Mouse (Mus musculus) heart, postnatal 4 days (tissue): Measurements from ENCODE around the gene Defb25. TPM values are rescaled to one million over a fixed set of nuclear protein-coding genes. Genes with fewer than 3 reads are reported as not detected.

Experiments used
- total RNA-seq, 2 experiments: library from RNA; stranded (reverse); gene quantifications; 2 replicates each; pipeline ENCODE4 v1.2.3; 2021

Gene Defb25
- total RNA-seq, 2 experiments from 2014 or later = not detected

Other genes starting within 250 kb of the Defb25 start
- gene Nrsn2, start 246.4 kb downstream of the Defb25 start, total RNA-seq = not detected
- 10 to 100 TPM; 42.3 to 42.6 TPM for gene Sox12, start 225.0 kb downstream of the Defb25 start, total RNA-seq
- 10 to 100 TPM; 24.9 to 27.4 TPM for gene Zcchc3, start 208.0 kb downstream of the Defb25 start, total RNA-seq
- 1 to 10 TPM; 3.8 to 4.0 TPM for gene 6820408C15Rik, start 207.5 kb downstream of the Defb25 start, total RNA-seq
- not detected for gene Defb23, start 158.4 kb downstream of the Defb25 start, total RNA-seq
- gene Defb20, start 146.0 kb downstream of the Defb25 start, total RNA-seq = not detected
- not detected for gene Defb22, start 132.9 kb downstream of the Defb25 start, total RNA-seq
- gene Defb26, start 111.4 kb downstream of the Defb25 start, total RNA-seq = not detected
- gene Defb28, start 104.8 kb downstream of the Defb25 start, total RNA-seq = not detected
- not detected for gene Defb29, start 83.0 kb downstream of the Defb25 start, total RNA-seq
- gene Gm17416, start 53.7 kb downstream of the Defb25 start, total RNA-seq = not detected
- not detected for gene Defb21, start 50.3 kb downstream of the Defb25 start, total RNA-seq
- gene Defb19, start 42.7 kb downstream of the Defb25 start, total RNA-seq = not detected
- gene Defb45, start 23.7 kb downstream of the Defb25 start, total RNA-seq = not detected
- gene Defb36, start 18.7 kb downstream of the Defb25 start, total RNA-seq = not detected
- gene Rem1, start 3.9 kb upstream of the Defb25 start, total RNA-seq = 10 to 100 TPM; 13.5 to 13.9 TPM
- gene H13, start 46.4 kb upstream of the Defb25 start, total RNA-seq = 10 to 100 TPM; 54.1 to 54.2 TPM
- 10 to 100 TPM; 19.9 to 20.2 TPM for gene Mcts2, start 64.0 kb upstream of the Defb25 start, total RNA-seq
- gene Id1, start 113.2 kb upstream of the Defb25 start, total RNA-seq = 10 to 100 TPM; 71.8 to 76.6 TPM
- gene Cox4i2, start 131.1 kb upstream of the Defb25 start, total RNA-seq = 10 to 100 TPM; 13.7 to 15.1 TPM
- 10 to 100 TPM; 39.0 to 45.0 TPM for gene Bcl2l1, start 208.7 kb upstream of the Defb25 start, total RNA-seq
- gene Tpx2, start 224.9 kb upstream of the Defb25 start, total RNA-seq = 10 to 100 TPM; 42.4 to 51.9 TPM